Mouse (Mus musculus): Measurements from ENCODE around the gene Anapc1. TPM values are rescaled to one million over a fixed set of nuclear protein-coding genes. Genes with fewer than 3 reads are reported as not detected.

Gene Anapc1
- total and polyA plus RNA-seq, 3 experiments: 51.7 to 146 (median 92.0) TPM

DNA sequence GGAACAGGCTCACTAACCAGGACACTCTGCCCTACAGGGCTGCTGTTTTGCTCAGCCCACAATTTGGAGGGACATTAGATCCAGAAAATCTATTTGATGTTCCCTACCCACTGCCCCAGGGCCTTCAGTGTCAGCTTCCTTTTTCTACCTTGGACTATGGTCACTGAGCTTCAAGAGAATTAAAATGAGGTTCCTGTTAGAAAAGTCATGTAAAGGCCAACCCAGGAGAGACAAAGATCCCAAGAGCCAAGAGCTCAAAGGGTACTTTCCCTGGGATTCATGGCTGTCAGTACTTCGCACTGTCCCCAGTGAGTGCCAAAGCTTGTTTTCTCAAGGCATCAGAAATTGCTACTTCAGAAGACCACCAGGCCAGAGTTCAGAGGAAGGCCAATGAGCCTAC lies 28.8 kb upstream of the Anapc1 start:
- TF ChIP-seq POLR2A (IDR thresholded peaks at IDR 0.05; ENCODE audit: low read depth, low read length): no peak
- TF ChIP-seq ELF1 (IDR thresholded peaks at IDR 0.05; ENCODE audit: low read depth, low read length): no peak
- TF ChIP-seq E2F4 (IDR thresholded peaks at IDR 0.05; ENCODE audit: insufficient replicate concordance, low read depth, low read length): no peak
- no peak for TF ChIP-seq ETS1 (conservative IDR thresholded peaks at IDR 0.05; ENCODE audit: low read depth, low read length)
- no peak for TF ChIP-seq NRF1 (IDR thresholded peaks at IDR 0.05; ENCODE audit: low read depth, low read length)
- no peak for TF ChIP-seq TCF12 (IDR thresholded peaks at IDR 0.05; ENCODE audit: low read depth, low read length)
- no peak for TF ChIP-seq CHD2 (IDR thresholded peaks at IDR 0.05; ENCODE audit: low read length)
- TF ChIP-seq MAZ (IDR thresholded peaks at IDR 0.05; ENCODE audit: low read depth, low read length): no peak
- TF ChIP-seq MEF2A (IDR thresholded peaks at IDR 0.05; ENCODE audit: borderline replicate concordance, low read depth, low read length): no peak
- TF ChIP-seq GABPA (IDR thresholded peaks at IDR 0.05; ENCODE audit: insufficient replicate concordance, low read depth, low read length): no peak
- no peak for TF ChIP-seq JUN (IDR thresholded peaks at IDR 0.05; ENCODE audit: insufficient read depth, low read depth, low read length)
- no peak for TF ChIP-seq IRF4 (IDR thresholded peaks at IDR 0.05; ENCODE audit: low read depth, low read length)
- no peak for TF ChIP-seq USF1 (IDR thresholded peaks at IDR 0.05; ENCODE audit: low read depth, low read length)
- no peak for TF ChIP-seq POLR2AphosphoS2 (IDR thresholded peaks at IDR 0.05; ENCODE audit: low read depth, low read length)
- TF ChIP-seq PAX5 (IDR thresholded peaks at IDR 0.05; ENCODE audit: low read length): no peak
- TF ChIP-seq MAFK (IDR thresholded peaks at IDR 0.05; ENCODE audit: insufficient replicate concordance, low read length): no peak
- TF ChIP-seq RCOR1 (conservative IDR thresholded peaks at IDR 0.05; ENCODE audit: low read depth, low read length): no peak
- TF ChIP-seq HCFC1 (IDR thresholded peaks at IDR 0.05; ENCODE audit: low read depth, low read length): no peak
- Histone ChIP-seq H3K9me3 (replicated peaks; ENCODE audit: low read length) (peaks cover 3% of the 10 kb centered on the region), H3K27ac (ENCODE audit: insufficient read depth, low read depth) (no peak overlapping the region), H3K4me2 (ENCODE audit: insufficient read depth, low read depth, poor library complexity, severe bottlenecking) (no peak overlapping the region), H3K79me2 (replicated peaks; ENCODE audit: control insufficient read depth, extremely low read depth, insufficient read depth, poor library complexity, severe bottlenecking) (no peaks in the 10 kb centered on the region), H3K4me1 (ENCODE audit: control insufficient read depth in 1 of 2, insufficient read depth in 2 of 2) (no peaks in the 10 kb centered on the region; a peak in 1 of 4 replicates), H3K4me3 (replicated peaks in 1 of 3; ENCODE audit: low read depth in 2 of 3, low read length in 2 of 3, poor library complexity in 1 of 3) (no peak overlapping the region), H3K36me3 (replicated peaks in 1 of 2; ENCODE audit: control insufficient read depth in 1 of 2, insufficient read depth in 1 of 2, low read length in 1 of 2) (no peaks in the 10 kb centered on the region), H3K9ac (ENCODE audit: insufficient read depth, low read depth) (no peak overlapping the region), H3K27me3 (replicated peaks) (no peaks in the 10 kb centered on the region)
- dilution Hi-C loops (cut with MboI; ENCODE audit: extremely low pct_ligation_motif_present, extremely low pct_unique_long_range_greater_than_20kb, low sequenced_read_pairs) (no loop called here), in situ Hi-C loops (cut with MboI; ENCODE audit: low pct_ligation_motif_present, low pct_unique_long_range_greater_than_20kb, low sequenced_read_pairs) (no loop called here)
- DNase-seq (ENCODE audit: extremely low read depth): no peak

DNA sequence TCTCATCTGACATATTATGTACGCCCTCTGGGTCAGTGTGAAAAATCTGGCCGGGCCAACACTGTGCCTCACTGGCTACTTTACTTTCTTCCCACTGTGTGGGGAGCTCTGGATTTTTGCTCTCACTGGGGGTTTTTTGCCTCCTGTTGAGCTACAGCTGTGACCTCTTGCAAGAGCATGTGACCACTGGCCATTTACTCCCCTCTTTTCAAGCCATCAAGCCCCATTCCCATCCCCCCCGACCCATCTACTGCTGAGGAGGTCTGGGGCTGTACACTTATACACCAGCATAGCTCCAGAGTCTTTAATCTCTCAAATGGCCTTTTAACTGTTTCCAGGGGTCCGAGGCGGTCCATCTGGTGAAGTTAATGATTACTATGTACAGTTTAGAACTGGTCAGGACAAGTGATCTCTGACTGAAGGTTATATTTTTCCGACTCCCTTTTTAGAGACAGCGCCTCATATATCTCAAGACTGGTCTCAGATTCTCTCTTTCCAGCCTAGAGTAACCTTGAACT lies 27.6 kb upstream of the Anapc1 start:
- Histone ChIP-seq H3K27ac (ENCODE audit: insufficient read depth, low read depth) (no peak overlapping the region), H3K27me3 (replicated peaks) (no peaks in the 10 kb centered on the region), H3K4me3 (replicated peaks in 1 of 3; ENCODE audit: low read depth in 2 of 3, low read length in 2 of 3, poor library complexity in 1 of 3) (no peak overlapping the region), H3K36me3 (replicated peaks in 1 of 2; ENCODE audit: control insufficient read depth in 1 of 2, insufficient read depth in 1 of 2, low read length in 1 of 2) (no peaks in the 10 kb centered on the region), H3K4me1 (ENCODE audit: control insufficient read depth in 1 of 2, insufficient read depth in 2 of 2) (peaks cover 0 to 1% of the 10 kb centered on the region in 2 experiments; a peak in 2 of 4 replicates), H3K4me2 (ENCODE audit: insufficient read depth, low read depth, poor library complexity, severe bottlenecking) (no peak overlapping the region), H3K9ac (ENCODE audit: insufficient read depth, low read depth) (no peak overlapping the region), H3K79me2 (replicated peaks; ENCODE audit: control insufficient read depth, extremely low read depth, insufficient read depth, poor library complexity, severe bottlenecking) (no peaks in the 10 kb centered on the region), H3K9me3 (replicated peaks; ENCODE audit: low read length) (no peaks in the 10 kb centered on the region)
- dilution Hi-C loops (cut with MboI; ENCODE audit: extremely low pct_ligation_motif_present, extremely low pct_unique_long_range_greater_than_20kb, low sequenced_read_pairs): no loop called here
- no peak for DNase-seq (ENCODE audit: extremely low read depth)
- in situ Hi-C loops (cut with MboI; ENCODE audit: low pct_ligation_motif_present, low pct_unique_long_range_greater_than_20kb, low sequenced_read_pairs): no loop called here
- TF ChIP-seq JUND (conservative IDR thresholded peaks at IDR 0.05; ENCODE audit: low read depth, low read length): no peak
- TF ChIP-seq NRF1 (IDR thresholded peaks at IDR 0.05; ENCODE audit: low read depth, low read length): no peak
- no peak for TF ChIP-seq POLR2A (IDR thresholded peaks at IDR 0.05; ENCODE audit: low read depth, low read length)
- no peak for TF ChIP-seq PAX5 (IDR thresholded peaks at IDR 0.05; ENCODE audit: low read length)
- TF ChIP-seq HCFC1 (IDR thresholded peaks at IDR 0.05; ENCODE audit: low read depth, low read length): no peak

Measured in CH12.LX (cell line).